Mouse (Mus musculus) thymus, postnatal 36 days (tissue): Measurements from ENCODE around the gene Col27a1.

Source experiments
- DNase-seq, 2 experiments: peaks; one replicate each; pipeline ENCODE4 v3.0.0; 2022; ENCODE audit warnings: mixed read lengths in 2 of 2

Col27a1 gene

DNA sequence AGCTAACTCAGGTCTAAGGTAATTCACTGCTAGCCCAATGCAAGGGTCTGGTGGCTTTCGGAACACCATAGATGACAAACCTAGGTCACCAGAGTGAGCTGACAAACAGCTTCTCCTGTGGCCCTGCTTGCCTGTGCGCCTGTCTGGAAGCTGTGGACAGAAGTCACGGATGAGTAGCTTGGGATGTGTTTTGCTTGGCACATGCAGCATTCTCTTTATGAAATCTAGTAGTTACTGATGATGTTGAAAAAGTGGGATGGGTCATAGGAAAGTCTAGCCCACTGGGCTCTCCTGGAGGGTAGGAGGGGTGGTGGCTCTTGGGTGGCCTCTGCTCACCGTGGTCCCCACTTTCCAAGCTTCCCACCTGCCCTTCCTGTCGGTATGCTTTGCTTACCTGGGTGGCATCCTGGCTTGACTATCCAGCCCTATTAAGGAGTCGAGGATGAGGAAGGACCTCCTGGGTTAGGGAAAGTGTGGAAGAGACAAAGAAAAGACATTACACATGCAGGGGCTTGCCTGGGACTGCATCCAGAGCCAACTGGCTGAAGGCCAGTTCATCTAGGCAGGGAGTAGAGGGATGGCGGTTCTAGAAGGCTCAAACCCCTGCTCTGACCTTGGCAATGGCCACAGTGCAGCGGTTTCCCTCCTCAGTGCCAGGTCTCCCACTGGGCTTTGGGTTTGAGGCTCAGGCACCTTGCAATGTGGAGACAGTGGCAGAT, 12.5 kb downstream of the Col27a1 start:
- no peak for DNase-seq

DNA sequence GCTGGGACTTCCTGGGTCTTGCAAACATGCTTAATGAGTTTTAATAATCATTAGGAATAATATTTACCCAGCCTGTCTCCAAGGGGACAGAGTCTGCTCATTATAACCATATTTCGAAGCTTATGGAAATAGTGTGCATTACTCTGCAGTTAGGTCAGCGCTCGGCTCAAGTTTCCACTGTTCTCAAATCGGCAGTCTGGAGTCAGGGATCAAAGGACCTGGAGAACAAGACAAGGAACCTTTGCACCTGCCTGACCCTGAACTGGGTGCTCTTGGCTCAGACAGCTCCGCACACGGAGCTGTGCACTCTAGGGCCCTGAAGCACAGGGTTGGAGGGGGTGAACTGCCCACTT, 13.1 kb downstream of the Col27a1 start:
- no peak for DNase-seq

DNA sequence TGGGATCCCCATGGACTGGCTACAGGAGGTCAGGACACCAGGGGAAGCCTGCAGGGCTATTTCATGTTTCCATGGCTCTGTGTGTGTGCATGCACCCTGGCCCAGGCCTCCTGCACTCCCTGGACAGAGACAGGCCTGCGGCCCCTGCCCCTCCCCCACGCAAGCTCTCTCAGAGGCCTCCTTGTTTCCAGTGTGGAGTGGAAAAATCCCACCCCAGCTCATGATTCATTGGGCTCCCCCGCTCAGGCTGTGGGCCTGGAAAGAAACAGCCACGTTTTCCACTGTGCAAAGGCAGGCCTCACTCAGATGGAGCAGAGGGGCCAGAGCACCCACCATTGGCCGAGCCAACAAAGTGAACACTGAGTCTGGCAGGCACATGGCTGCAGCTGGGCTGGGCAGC, 15.1 kb downstream of the Col27a1 start:
- DNase-seq = no peak

DNA sequence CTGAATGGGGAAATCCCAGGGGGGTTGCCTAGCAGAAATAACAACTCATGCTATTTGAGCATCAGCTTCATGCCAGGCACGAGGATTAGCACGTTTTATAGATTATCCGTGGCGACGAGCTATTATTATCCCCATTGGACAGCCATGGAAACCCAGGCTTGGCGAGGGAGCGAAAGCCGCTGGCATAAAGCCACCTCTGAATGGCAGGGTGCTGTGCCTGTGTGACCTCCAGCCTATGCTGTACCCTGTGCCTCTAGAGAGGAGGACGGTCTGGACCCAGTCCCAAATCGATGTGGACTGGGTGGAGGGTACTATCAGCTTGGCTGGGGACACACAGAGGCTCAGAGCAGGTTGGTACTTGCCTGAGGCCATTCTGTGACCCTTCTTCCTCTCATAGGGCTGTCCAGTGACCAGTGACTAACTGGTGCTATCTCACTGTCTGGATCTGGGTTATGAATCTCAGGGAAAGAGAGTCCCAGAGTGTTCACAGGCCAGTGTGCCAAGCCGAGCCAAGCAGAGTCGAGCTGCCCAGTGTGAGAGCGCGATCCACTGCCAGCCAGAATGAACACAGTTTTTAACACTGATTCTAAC, 16.3 kb downstream of the Col27a1 start:
- no peak for DNase-seq

DNA sequence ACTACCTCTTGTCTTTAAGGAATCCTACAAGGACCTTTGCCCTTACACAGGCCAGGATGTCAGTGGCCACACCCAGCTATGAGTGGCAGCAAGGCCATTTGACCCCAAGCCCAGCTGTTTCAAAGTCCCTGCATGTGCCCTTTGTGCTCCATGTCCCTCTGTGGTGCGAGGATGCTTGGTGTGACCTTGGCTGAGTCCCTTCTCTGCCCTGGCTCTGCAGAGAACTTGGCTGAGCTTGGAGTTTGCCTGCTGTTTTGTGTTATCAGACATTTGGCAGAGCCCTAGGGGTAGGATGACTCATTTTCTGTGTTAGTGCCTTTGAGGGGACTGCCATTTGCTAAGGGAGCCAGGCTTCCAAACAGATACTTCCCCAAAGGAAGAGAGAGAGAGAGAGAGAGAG, 17.3 kb downstream of the Col27a1 start:
- DNase-seq = no peak

DNA sequence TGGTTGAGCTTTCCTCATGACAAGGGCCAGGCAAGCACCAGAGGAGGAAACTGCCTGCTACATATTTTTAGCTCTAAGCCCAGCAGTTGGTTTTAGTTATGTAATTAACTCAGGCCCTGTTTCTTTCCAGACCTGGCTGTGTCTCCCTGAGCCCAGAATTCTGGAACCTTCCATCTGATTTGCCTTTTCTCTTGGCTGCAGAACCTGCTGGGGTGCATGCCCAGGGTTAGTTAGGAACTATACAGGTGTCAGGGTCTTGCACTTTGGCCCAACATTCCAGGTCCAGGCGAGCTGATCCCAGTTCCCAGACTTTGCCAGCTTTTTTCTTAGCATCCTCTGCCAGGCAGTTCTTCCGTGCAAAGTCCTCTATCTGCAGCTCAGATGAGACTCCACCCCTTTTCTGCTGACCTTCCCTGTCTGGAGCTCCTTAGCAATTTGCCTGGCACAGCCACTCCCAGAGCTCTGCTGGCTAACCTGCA, 18.8 kb downstream of the Col27a1 start:
- no peak for DNase-seq

DNA sequence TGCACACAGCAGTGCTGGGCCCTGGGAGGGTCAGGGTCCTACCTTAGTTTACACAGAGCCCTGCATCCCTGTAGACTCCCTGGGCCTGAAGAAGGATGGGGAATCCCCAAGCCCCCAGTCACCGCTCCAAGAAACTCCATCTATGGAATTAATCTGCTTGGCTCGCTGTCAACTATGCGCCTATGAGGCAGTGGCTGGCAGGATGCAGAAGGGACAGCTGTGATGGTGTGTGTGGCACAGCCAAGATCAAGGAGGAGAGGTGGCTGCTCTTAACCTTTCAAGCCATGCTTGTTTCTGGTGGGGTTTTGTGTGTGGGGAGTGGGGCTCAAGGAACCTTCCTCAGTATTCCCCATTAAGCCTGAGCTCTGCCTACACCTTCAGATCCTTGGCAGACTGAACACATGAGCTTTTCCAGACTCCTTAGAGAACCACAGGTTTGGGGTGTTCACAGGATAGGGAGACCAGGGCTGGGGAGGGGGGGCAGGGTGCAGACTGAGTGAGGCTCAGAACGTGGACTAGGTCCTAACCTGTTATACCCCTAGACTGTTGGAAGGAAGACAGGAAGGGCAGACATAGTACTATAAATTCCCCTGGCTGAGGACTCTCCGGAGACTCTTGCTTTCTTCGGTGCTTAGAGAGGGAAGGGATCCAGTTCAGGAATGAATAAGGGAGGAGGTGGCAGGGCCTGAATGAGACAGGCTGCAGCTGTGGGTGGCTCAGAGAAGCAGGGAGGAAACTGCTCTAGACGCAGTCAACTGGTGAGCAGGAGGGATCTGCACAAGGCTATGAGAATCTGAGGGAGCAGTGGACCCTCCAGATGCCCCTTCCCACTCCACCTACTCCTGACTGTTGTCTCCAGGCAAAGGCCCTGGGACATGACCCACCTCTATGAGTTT, 20.0 kb downstream of the Col27a1 start:
- DNase-seq = no peak

DNA sequence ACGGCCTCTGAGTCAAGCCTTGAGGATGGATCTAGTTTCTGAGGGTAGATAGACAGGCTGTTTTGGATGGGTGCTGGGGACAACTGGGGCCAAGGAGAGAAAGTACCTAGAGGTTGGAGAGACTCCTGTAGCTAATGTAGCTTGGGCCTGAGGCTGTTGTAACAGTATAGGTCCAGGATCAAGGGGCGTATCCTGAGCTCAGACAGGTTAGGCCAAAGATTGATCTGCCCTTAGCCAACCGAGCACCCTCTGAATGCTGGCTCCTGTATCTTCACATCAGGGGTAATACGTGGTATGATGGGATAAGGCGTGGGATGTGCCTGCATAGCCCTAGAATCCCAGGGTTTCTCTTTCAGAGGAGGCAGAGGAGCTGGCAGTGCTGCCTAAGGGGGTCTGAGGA, 21.0 kb downstream of the Col27a1 start:
- DNase-seq = no peak

DNA sequence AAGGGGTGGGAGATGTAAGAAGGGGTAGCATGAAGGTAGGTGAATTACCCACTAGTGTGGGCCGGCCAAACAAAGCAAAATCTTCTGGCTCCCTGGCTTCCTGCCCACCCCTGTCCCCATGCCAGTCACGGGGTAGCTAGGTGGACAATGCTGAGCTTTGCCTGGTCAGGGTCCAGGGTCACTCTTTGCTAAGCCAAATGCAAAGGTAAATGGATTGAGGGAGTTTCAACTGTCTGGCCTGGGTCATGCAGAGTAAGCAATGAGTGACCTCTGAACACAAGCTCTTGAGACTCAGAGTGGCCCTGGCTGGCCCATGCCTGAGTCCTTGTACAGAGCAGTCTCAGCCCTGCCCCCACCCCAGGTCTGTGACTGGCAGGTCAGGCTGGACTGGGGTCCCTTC, 22.4 kb downstream of the Col27a1 start:
- no peak for DNase-seq

DNA sequence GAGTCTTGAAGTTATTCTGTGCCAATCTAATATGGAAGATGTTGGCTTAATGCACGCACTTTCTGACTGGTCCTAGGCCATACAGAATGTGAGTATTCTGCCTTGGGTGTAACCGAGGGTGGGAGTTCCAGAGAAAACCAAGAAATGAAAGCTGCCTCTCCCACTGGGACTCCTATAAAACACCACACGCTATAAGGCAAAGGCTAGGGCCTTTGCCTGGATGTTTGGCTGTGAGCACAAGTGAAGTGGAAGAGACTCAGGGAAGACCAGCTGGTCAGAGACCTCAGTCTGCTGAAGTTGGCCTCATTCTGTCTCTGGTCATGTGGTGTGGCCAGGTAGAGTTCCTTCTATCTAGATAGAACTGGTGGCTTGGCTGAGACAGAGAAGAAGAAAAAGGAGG, 23.4 kb downstream of the Col27a1 start:
- no peak for DNase-seq

DNA sequence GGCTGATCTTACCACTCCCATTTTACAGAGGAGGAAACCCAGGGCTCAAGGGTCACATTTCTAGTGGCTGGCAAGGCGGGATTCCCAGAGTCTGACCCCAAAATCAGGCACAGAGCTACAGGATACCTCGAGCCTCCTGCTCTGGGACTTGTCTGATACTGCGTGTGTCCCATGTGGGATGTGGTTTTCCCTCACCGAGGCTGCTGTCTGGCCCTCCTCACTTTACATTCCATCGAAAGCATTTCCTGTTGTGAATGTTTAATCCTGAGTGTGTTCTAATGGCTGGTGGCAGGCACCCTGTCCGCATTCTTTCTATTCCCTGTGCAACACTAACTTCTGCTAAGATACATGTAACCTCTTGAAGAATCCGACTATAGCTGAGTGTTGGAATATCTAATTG, 24.3 kb downstream of the Col27a1 start:
- DNase-seq = no peak

DNA sequence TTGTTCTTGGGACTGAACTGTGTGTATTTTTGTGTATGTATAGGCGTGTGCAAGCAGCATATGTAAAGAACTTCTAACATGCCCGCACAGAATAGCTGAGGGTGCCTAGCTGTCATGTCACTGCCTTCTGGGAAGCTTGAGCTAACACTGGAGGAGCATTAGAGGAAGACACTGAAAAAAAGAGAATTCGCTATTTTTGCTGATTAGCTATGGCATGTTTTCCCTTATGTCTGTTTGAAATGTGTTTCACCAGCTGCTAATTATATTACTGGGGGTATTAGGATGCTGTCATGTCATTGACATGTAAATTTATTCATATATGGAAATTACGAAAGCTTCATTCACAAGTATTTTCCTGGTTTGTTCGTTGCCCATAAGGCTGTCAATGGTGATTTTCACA, 24.9 kb downstream of the Col27a1 start:
- no peak for DNase-seq

DNA sequence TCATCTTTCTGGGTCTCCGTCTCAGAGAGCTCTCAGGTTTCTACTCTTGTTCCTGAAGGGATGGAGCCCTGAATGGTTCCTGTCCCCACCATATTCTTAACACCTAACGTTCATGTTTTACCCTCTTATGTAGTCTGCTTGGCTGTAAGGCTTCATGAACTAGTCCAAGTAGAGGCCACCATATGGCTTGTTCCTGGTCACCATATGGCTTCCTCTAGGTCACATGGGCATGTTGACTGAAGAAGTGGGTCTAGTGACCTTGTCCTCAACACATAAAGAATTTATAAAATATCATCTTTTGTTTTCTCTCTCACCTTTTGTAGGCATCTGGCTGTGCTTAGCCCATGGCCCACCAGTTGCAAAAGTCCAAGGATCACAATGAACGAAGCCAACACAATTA, 27.2 kb downstream of the Col27a1 start:
- DNase-seq = no peak

DNA sequence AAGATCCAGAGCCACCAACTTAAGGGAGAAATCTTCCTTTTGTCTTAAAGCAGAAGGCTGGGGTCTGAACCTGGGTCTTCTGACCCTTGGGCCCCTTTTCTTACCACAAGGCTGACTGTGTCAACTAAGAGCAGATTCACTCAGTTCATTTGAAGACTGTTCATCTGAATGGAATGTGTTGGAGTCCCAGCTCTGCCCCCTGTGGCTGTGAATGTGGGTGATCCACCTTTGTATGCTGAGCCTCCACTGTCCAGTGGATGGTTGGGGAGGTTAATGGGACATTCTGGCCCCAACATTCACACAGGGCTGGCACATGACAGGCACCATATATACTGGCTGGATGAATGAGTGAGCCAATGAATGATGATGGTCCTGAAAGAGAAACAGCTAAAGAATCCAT, 34.2 kb downstream of the Col27a1 start:
- no peak for DNase-seq

DNA sequence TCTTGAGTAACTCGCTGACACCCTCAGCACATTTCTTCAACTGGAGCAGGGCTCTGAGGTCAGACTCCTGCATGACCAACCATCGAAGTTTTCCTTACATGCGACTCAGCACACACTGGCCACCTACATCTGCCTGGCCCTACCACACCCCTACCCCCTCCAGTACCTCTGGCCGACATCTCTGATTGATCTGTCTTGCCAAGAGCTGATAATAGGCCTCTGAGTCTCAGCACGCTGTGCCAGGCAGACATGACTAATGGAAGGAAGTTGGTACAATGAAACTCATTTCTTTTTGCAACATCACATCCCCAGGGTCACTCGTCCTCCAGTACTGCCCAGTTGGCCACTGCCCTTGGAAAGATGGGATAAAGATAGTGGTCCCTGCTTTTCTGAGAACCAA, 35.1 kb downstream of the Col27a1 start:
- DNase-seq = no peak

DNA sequence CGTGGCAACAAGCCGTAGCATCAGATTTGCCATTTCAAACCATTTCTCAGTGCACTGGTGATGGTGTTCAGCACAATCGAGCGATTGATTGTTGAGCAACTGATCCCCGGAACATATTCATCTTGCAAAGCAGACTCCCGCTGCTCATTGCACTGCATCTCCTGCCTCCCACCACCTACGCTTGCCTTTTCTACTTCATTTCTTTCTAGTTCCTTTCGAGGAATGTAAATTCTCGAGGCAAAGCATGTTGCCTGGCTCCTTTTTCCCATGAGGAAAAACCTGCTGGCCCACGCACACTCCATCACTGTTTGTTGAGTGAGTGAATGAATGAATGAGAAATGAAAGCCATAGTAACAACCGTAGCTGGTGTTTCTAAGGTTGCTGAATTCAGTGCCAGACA, 38.0 kb downstream of the Col27a1 start:
- no peak for DNase-seq

DNA sequence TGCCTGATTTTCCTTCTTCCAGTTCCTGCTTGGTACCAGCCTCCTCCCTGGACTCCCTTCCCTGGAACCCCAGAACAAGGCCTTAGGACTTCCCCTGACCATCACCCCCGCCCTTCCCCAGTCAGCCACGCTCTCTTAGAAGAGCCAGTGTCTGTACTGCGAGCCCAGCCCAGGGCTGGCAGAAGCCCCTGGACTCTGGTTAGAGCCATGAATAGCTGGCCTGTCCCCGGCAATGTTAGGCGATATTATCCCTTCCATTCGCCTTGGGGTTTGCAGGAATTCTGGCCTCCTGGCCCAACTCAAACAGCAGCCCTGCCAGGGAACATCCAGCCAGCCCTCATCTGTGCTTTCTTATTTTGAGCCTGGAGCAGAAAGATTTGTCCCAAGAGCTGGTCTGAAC, 39.9 kb downstream of the Col27a1 start:
- no peak for DNase-seq

DNA sequence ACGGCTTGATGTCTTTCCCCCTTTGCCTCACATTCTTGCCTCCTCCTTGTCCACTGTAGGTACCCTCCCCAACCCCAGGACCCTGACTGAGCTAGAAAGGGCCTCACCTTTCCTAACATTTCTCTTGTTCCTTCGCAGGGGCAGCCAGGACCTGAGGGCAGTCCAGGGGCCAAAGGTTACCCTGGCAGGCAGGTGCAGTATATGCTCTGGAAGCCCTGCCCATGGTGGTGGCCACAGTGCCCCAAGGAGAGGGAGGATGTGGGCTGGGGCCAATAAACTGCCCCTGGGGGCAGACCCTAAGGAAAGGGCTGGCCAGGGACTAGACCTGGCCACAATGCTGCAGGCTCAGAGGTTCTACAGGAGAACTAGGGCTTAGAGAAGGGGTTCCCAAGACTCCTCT, 40.3 kb downstream of the Col27a1 start:
- no peak for DNase-seq

DNA sequence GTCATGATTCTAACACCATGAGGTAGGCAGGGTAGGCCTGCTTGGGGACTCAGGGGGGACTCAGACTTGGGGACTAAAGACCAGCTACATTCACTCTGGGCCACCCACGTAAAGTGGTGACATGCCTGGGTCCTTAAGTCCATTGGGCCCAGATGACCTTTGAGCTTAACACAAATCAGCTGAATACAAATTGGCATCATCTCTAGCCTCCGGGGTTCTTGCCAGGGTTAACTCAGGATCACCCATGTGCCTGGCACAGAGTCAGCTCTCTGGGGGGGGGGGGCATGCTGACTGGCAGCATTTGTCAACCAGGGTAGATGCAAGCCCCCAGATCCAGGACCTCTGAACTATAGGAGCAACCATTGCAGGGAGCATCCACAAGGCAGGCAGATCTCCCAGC, 42.6 kb downstream of the Col27a1 start:
- DNase-seq = no peak

DNA sequence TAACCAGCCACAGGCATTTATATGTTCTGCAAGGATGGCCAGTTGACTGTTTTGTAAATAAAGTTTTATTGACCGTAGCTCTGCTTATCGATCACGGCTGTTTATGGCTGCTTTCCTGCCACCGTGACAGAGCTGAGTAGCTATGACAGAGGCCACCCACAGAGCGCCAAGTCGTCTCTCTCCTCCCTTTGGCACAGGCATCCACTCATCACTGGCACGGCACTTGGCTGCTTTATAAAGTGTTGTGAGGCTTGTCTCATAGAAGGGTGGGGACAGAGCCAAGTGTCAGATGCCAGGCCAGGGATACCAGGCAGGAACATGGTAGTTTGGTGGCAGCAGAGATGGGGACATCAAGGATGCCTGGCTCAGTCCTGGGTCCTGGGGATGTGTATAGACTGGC, 43.5 kb downstream of the Col27a1 start:
- no peak for DNase-seq

DNA sequence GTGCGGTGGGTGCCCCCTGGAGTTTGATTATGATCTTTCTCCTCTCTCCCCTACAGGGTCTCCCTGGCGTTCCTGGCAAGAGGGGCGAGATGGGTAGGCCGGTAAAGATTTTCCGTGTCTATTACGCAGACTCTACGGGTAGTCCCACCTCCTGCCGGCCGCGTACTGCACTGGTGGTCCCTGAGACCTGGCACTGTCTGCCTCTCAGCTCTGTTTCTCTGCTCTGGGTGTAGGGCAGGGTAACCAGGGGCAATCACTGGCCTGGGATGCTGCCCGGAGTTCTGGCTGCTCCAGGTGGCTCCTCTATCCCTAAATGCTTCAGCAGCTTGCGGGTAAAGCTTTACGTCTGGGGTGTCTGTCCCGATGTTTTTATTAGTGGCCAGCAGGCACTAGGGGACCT, 44.3 kb downstream of the Col27a1 start:
- DNase-seq = no peak

DNA sequence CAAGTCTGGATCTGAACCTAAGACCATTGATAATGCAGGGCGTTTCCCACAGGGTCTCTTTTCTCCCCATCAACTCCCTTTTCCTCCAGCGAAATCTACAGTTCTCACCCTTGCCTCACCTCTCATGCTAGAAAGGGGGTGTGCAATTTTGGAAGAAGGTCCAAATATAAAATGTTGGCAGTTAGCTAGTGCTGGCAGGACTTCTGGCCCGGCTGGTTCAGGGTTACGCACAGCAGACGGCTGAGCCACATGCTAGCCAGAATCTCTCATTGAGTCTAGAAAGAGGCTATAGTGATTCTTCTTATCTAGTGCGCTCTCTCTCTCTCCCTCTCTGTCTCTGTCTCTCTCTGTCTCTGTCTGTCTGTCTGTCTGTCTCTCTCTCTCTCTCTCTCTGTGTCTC, 45.3 kb downstream of the Col27a1 start:
- DNase-seq = no peak

DNA sequence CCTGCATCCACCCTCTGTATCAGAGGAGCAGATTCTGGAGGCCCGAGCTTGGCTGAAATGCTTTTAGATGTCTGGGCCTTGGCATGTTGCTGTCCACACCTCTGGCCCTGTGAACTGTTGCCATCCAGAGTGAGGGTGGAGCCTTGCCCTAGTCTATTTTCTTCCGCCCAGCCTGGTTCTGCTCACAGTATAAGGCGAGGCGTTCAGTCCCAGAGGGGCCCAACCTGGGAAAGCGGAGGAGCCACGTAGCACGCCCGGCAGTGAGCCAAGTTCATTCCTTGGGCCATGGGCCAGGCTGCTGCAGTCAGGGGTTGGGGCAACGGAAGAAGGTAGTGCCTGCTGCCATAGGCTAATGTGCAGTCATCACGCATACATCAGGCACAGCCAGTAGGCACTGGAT, 46.7 kb downstream of the Col27a1 start:
- no peak for DNase-seq

DNA sequence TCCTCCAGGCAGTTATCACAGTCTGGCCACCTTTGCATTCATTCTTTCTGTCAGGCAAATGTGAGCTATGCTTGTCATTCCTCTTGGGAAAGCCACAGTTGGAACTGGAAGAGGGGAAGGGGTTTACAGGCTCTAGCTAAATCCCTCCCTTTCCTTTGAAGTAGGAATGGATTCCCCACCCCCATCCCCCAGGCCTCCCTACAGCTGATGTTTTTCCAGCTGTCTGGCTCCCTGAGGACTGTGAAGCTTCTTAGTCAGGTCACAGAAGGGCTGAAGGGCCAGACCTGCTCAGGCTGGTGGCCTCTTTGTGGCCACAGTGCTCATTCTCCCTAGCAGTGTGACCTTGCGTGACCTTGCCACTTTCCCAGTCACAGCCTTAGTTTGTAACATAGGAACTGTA, 49.1 kb downstream of the Col27a1 start:
- DNase-seq = no peak
